Mouse (Mus musculus) lung, adult 2 months (tissue): ENCODE results near the gene Ptprq. TPM values are rescaled to one million over a fixed set of nuclear protein-coding genes. Genes with fewer than 3 reads are reported as not detected.

ENCODE experiments used
- DNase-seq: peaks from one replicate; pipeline ENCODE4 v3.0.0; 2022
- H3K4me1 ChIP-seq: fragments of 200-500 bp; 2 replicates; pipeline ENCODE4 v1.6.1; 2011; ENCODE audit warnings: low read length; ENCODE audit not compliant: control insufficient read depth, insufficient read depth
- H3K4me3 ChIP-seq: fragments of 200-500 bp; replicated peaks from 2 replicates; pipeline ENCODE3; 2011; ENCODE audit warnings: low read depth, mild to moderate bottlenecking, control low read depth, low read length; ENCODE audit errors: extremely low read depth
- CTCF ChIP-seq: fragments of 200-500 bp; IDR thresholded peaks from 2 replicates; pipeline ENCODE4 v1.5.1; 2011; ENCODE audit warnings: mild to moderate bottlenecking, low read length, control low read depth; ENCODE audit not compliant: insufficient read depth
- POLR2A ChIP-seq: fragments of 200-500 bp; IDR thresholded peaks from 2 replicates; pipeline ENCODE4 v1.6.1; 2011; ENCODE audit warnings: low read depth, mild to moderate bottlenecking, control low read depth, low read length, borderline replicate concordance; ENCODE audit errors: extremely low read depth
- WGBS: fragments of 180-500 bp; shearing (Covaris S2); methylation state at CpG from one replicate; pipeline ENCODE4 v1.1.7; 2018; 5-methylcytosine and 5-hydroxymethylcytosine counted together
- polyA plus RNA-seq: library from polyadenylated mRNA; depleted of rRNA; stranded (reverse); fragments of >200 nt; gene quantifications from 2 replicates; pipeline ENCODE4 v1.2.3, GENCODE M21; 2012

Gene Ptprq
- polyA plus RNA-seq, 1 experiment = 0.13 TPM

- 78% methylated on average over 2 of the region's 2 CpGs for WGBS
- no peak for DNase-seq
- no peaks in the 10 kb centered on the region for H3K4me1 ChIP-seq
- H3K4me3 ChIP-seq = no peak overlapping the region
- TF ChIP-seq CTCF (no peak), POLR2A (no peak)
Observed at GRCm38 (mm10) chr10:107659141-107659540, 60.7 kb downstream of the Ptprq start.

- TF ChIP-seq POLR2A = no peak
- no peak for TF ChIP-seq CTCF
- no peak for DNase-seq
- H3K4me1 ChIP-seq = no peaks in the 10 kb centered on the region
- 85% methylated on average over 2 of the region's 2 CpGs for WGBS
- H3K4me3 ChIP-seq = no peak overlapping the region
Observed at GRCm38 (mm10) chr10:107649687-107650086, 70.2 kb downstream of the Ptprq start.

GRCm38 (mm10) chr10:107628104-107628503 lies 91.7 kb downstream of the Ptprq start:
- DNase-seq = no peak
- TF ChIP-seq CTCF (no peak), POLR2A (no peak)
- Histone ChIP-seq H3K4me3 (no peak overlapping the region), H3K4me1 (no peaks in the 10 kb centered on the region)
- 49% methylated on average over 3 of the region's 3 CpGs for WGBS

GRCm38 (mm10) chr10:107626648-107627047 lies 93.2 kb downstream of the Ptprq start:
- no peak for TF ChIP-seq POLR2A
- no peak for TF ChIP-seq CTCF
- WGBS = 55% methylated on average over 1 of the region's 1 CpGs
- no peak for DNase-seq

GRCm38 (mm10) chr10:107624211-107624610 lies 95.6 kb downstream of the Ptprq start:
- H3K4me3 ChIP-seq = no peak overlapping the region
- no peak for DNase-seq
- 53% methylated on average over 4 of the region's 4 CpGs for WGBS
- no peaks in the 10 kb centered on the region for H3K4me1 ChIP-seq
- no peak for TF ChIP-seq POLR2A

More at GRCm38 (mm10) chr10:107626648-107627047, 93.2 kb downstream of the Ptprq start:
- Histone ChIP-seq H3K4me1 (no peaks in the 10 kb centered on the region), H3K4me3 (no peak overlapping the region)

- no peak for TF ChIP-seq POLR2A
- TF ChIP-seq CTCF = no peak
- no peaks in the 10 kb centered on the region for H3K4me1 ChIP-seq
- DNase-seq = no peak
- WGBS = 87% methylated on average over 2 of the region's 2 CpGs
- no peak overlapping the region for H3K4me3 ChIP-seq
Observed at GRCm38 (mm10) chr10:107615460-107615859, 104.4 kb downstream of the Ptprq start.

GRCm38 (mm10) chr10:107601371-107601770 lies 118.5 kb downstream of the Ptprq start:
- no peak for DNase-seq
- Histone ChIP-seq H3K4me1 (no peaks in the 10 kb centered on the region), H3K4me3 (no peak overlapping the region)
- 87% methylated on average over 6 of the region's 6 CpGs for WGBS
- TF ChIP-seq CTCF = no peak
- no peak for TF ChIP-seq POLR2A

- 48% methylated on average over 5 of the region's 5 CpGs for WGBS
- no peak for DNase-seq
- H3K4me3 ChIP-seq = no peak overlapping the region
- H3K4me1 ChIP-seq = no peaks in the 10 kb centered on the region
- TF ChIP-seq CTCF (no peak), POLR2A (no peak)
Observed at GRCm38 (mm10) chr10:107583360-107583759, 136.5 kb downstream of the Ptprq start.

GRCm38 (mm10) chr10:107569044-107569443 lies 150.8 kb downstream of the Ptprq start:
- no peak overlapping the region for H3K4me3 ChIP-seq
- 57% methylated on average over 3 of the region's 3 CpGs for WGBS
- TF ChIP-seq POLR2A = no peak
- no peak for TF ChIP-seq CTCF
- DNase-seq = no peak
- no peaks in the 10 kb centered on the region for H3K4me1 ChIP-seq

GRCm38 (mm10) chr10:107568261-107568660 lies 151.6 kb downstream of the Ptprq start:
- no peak for TF ChIP-seq CTCF
- no peak for TF ChIP-seq POLR2A
- WGBS = 85% methylated on average over 4 of the region's 4 CpGs

GRCm38 (mm10) chr10:107562875-107563274 lies 157.0 kb downstream of the Ptprq start:
- Histone ChIP-seq H3K4me1 (no peaks in the 10 kb centered on the region), H3K4me3 (no peak overlapping the region)
- DNase-seq = no peak
- TF ChIP-seq CTCF (no peak), POLR2A (no peak)
- WGBS = 22% methylated on average over 13 of the region's 13 CpGs

More at GRCm38 (mm10) chr10:107568261-107568660, 151.6 kb downstream of the Ptprq start:
- H3K4me1 ChIP-seq = no peaks in the 10 kb centered on the region
- DNase-seq = no peak
- H3K4me3 ChIP-seq = no peak overlapping the region
